Mouse (Mus musculus) ES-E14 (cell line): ENCODE measurements around the gene Scamp4.

ENCODE experiments used
- CHD2 ChIP-seq: IDR thresholded peaks from 2 replicates; pipeline ENCODE4 v1.6.1; 2014; ENCODE audit warnings: mild to moderate bottlenecking, low read depth, low read length, inconsistent platforms
- HCFC1 ChIP-seq: IDR thresholded peaks from 2 replicates; pipeline ENCODE4 v1.6.1; 2012; ENCODE audit warnings: low read length, inconsistent platforms, borderline replicate concordance; ENCODE audit not compliant: insufficient read depth
- MAFK ChIP-seq: IDR thresholded peaks from 2 replicates; pipeline ENCODE4 v1.6.1; 2014; ENCODE audit warnings: mild to moderate bottlenecking, low read depth, low read length, inconsistent platforms; ENCODE audit not compliant: insufficient read depth
- ZC3H11A ChIP-seq: IDR thresholded peaks from 2 replicates; pipeline ENCODE4 v1.6.1; 2012; ENCODE audit warnings: low read depth, mild to moderate bottlenecking, inconsistent platforms, low read length, borderline replicate concordance

DNA sequence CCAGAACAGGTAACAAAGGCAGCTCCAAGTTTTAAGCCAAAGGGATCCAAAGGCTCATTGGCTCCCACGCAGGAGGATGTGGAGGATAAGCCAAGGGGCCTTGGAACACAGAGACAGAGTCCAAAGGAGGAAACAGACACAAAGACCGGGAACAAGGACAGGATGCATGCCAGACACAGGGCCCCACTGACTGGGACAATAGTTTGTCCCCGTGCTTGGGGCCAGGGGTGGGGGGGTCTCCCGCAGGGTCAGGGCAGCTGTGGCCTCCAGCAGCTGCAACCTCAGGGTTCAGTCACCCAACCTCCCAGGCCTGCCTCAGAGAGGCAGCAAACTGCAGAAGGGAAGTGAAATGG is 15.4 kb upstream of the Scamp4 start:
- TF ChIP-seq CHD2 (no peak), MAFK (no peak), HCFC1 (no peak), ZC3H11A (no peak)
